Mouse (Mus musculus): Measurements from ENCODE around the gene Tmem39a.

GRCm38 (mm10) chr16:38594435-38594834 lies 35.9 kb downstream of the Tmem39a start:
- TF ChIP-seq POLR2A (IDR thresholded peaks at IDR 0.05; ENCODE audit: low read depth, low read length) = no peak
- TF ChIP-seq CTCF (IDR thresholded peaks at IDR 0.05; ENCODE audit: borderline replicate concordance, insufficient read depth, low read length) = no peak
